Mouse (Mus musculus) lung, postnatal 0 days (tissue): ENCODE measurements around the gene Prkcq. TPM values are rescaled to one million over a fixed set of nuclear protein-coding genes. Genes with fewer than 3 reads are reported as not detected.

Source experiments
- ATAC-seq: fragments of 200-750 bp; cut with Nextera tagmentation; 2 replicates; pipeline ENCODE4 v1.8.0; 2017; ENCODE audit warnings: moderate library complexity
- DNase-seq: peaks from one replicate; pipeline ENCODE4 v3.0.0-alpha.2; 2016; ENCODE audit warnings: low spot score
- H3K27ac ChIP-seq: fragments of 300-500 bp; sonication (generic); 2 replicates; pipeline ENCODE4 v1.5.1; 2014; ENCODE audit warnings: antibody characterized with exemption, mild to moderate bottlenecking, low read length, mixed read lengths
- H3K27me3 ChIP-seq: fragments of 300-500 bp; sonication (generic); replicated peaks from 2 replicates; pipeline ENCODE4 v1.6.1; 2014; ENCODE audit warnings: low read length, mixed read lengths; ENCODE audit not compliant: insufficient read depth
- H3K36me3 ChIP-seq: fragments of 300-500 bp; sonication (generic); 2 replicates; pipeline ENCODE4 v1.6.1; 2014; ENCODE audit warnings: low read length, mixed read lengths; ENCODE audit not compliant: insufficient read depth
- H3K4me1 ChIP-seq: fragments of 300-500 bp; sonication (generic); 2 replicates; pipeline ENCODE4 v1.6.1; 2014; ENCODE audit warnings: antibody characterized with exemption, low read depth, low read length, mixed read lengths; ENCODE audit not compliant: insufficient read depth
- H3K4me2 ChIP-seq: fragments of 300-500 bp; sonication (generic); replicated peaks from 2 replicates; pipeline ENCODE4 v1.6.1; 2014; ENCODE audit warnings: low read depth, mild to moderate bottlenecking, low read length, moderate library complexity, mixed read lengths
- H3K4me3 ChIP-seq: fragments of 300-500 bp; sonication (generic); 2 replicates; pipeline ENCODE4 v1.5.1; 2014; ENCODE audit warnings: low read depth, low read length
- H3K9ac ChIP-seq: fragments of 300-500 bp; sonication (generic); replicated peaks from 2 replicates; pipeline ENCODE4 v1.6.1; 2014; ENCODE audit warnings: low read depth, mild to moderate bottlenecking
- H3K9me3 ChIP-seq: fragments of 300-500 bp; sonication (generic); 2 replicates; pipeline ENCODE4 v1.6.1; 2016; ENCODE audit warnings: low read length, mixed read lengths
- CTCF ChIP-seq: IDR thresholded peaks from 2 replicates; pipeline ENCODE4 v1.5.1; 2016; ENCODE audit warnings: antibody characterized with exemption, mild to moderate bottlenecking
- EP300 ChIP-seq: IDR thresholded peaks from 2 replicates; pipeline ENCODE4 v1.6.1; 2016; ENCODE audit warnings: antibody characterized with exemption, mild to moderate bottlenecking, control low read depth
- WGBS: fragments of 180-500 bp; shearing (Covaris S2); extraction: QIAGEN DNeasy Blood & Tissue Kit; methylation state at CpG from one replicate; pipeline ENCODE4 v1.1.7; 2014; 5-methylcytosine and 5-hydroxymethylcytosine counted together
- polyA plus RNA-seq: library from polyadenylated mRNA; unstranded; fragments of >200 nt; fragmentation: Nextera tagmentation; extraction: Ambion mirVana; gene quantifications from 2 replicates; pipeline ENCODE4 v1.2.1, GENCODE M21; 2015

Prkcq gene
- polyA plus RNA-seq, 1 experiment from 2014 or later = 2.2 TPM

DNA sequence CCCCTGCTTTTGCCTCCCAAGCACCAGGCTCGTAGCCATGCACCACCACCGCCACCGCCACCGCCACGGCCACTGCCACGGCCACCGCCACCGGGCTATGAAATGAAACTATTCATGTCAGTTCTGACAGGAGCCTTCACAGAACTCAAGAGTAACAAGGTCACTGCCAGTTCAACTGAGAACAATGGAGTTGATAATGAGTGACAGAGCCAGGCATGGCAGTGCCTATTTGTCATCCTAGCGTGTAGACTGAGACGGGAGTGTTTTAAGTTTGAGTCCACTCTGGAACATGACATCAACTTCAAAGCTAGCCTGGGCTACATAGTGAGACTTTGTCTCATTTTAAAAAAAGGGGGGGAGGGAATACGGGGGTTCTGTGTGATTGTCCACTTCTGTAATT is 30.9 kb downstream of the Prkcq start:
- no peak overlapping the region for H3K4me2 ChIP-seq
- no peaks in the 10 kb centered on the region for H3K27me3 ChIP-seq
- no peak overlapping the region for H3K4me3 ChIP-seq
- H3K9me3 ChIP-seq = no peaks in the 10 kb centered on the region
- H3K9ac ChIP-seq = no peak overlapping the region
- no peaks in the 10 kb centered on the region for H3K36me3 ChIP-seq
- no peak for TF ChIP-seq EP300
- no peak for TF ChIP-seq CTCF
- no peak overlapping the region for H3K27ac ChIP-seq
- H3K4me1 ChIP-seq = no peaks in the 10 kb centered on the region
- DNase-seq (no peak), ATAC-seq (no peak)
- 80% methylated on average over 11 of the region's 11 CpGs for WGBS

GRCm38 (mm10) chr2:11203261-11203660 is 31.4 kb downstream of the Prkcq start:
- Histone ChIP-seq H3K4me2 (no peak overlapping the region), H3K4me3 (no peak overlapping the region), H3K36me3 (no peaks in the 10 kb centered on the region), H3K4me1 (no peaks in the 10 kb centered on the region), H3K27me3 (no peaks in the 10 kb centered on the region), H3K9me3 (no peaks in the 10 kb centered on the region), H3K27ac (no peak overlapping the region), H3K9ac (no peak overlapping the region)
- ATAC-seq (no peak), DNase-seq (no peak)
- TF ChIP-seq CTCF (no peak), EP300 (no peak)
- 65% methylated on average over 5 of the region's 5 CpGs for WGBS

- no peak for TF ChIP-seq CTCF
- ATAC-seq = no peak; the same call in 1 of the 2 replicates
- H3K4me1 ChIP-seq = no peaks in the 10 kb centered on the region
- DNase-seq = no peak
- H3K27ac ChIP-seq = no peak overlapping the region
- no peaks in the 10 kb centered on the region for H3K27me3 ChIP-seq
- H3K9me3 ChIP-seq = no peaks in the 10 kb centered on the region
- no peaks in the 10 kb centered on the region for H3K36me3 ChIP-seq
- WGBS = 41% methylated on average over 5 of the region's 5 CpGs
- H3K9ac ChIP-seq = no peak overlapping the region
- no peak overlapping the region for H3K4me3 ChIP-seq
- no peak overlapping the region for H3K4me2 ChIP-seq
These were observed 32.3 kb downstream of the Prkcq start for GRCm38 (mm10) chr2:11204232-11204631.

GRCm38 (mm10) chr2:11204961-11205360 is 33.1 kb downstream of the Prkcq start:
- H3K9ac ChIP-seq = no peak overlapping the region
- DNase-seq (no peak), ATAC-seq (no peak)
- H3K27me3 ChIP-seq = no peaks in the 10 kb centered on the region
- TF ChIP-seq EP300 = no peak
- no peak overlapping the region for H3K4me3 ChIP-seq
- H3K9me3 ChIP-seq = no peaks in the 10 kb centered on the region
- no peaks in the 10 kb centered on the region for H3K36me3 ChIP-seq
- WGBS = 74% methylated on average over 9 of the region's 9 CpGs
- H3K4me2 ChIP-seq = no peak overlapping the region
- no peak overlapping the region for H3K27ac ChIP-seq
- no peaks in the 10 kb centered on the region for H3K4me1 ChIP-seq

- WGBS = 79% methylated on average over 6 of the region's 6 CpGs
- Histone ChIP-seq H3K9me3 (no peaks in the 10 kb centered on the region), H3K27me3 (no peaks in the 10 kb centered on the region), H3K27ac (no peak overlapping the region), H3K4me3 (no peak overlapping the region), H3K4me2 (no peak overlapping the region), H3K4me1 (no peaks in the 10 kb centered on the region), H3K9ac (no peak overlapping the region), H3K36me3 (no peaks in the 10 kb centered on the region)
- DNase-seq (no peak), ATAC-seq (no peak)
- no peak for TF ChIP-seq EP300
- TF ChIP-seq CTCF = no peak
These were observed 33.8 kb downstream of the Prkcq start for GRCm38 (mm10) chr2:11205720-11206119.

GRCm38 (mm10) chr2:11208263-11208662 is 36.4 kb downstream of the Prkcq start:
- no peaks in the 10 kb centered on the region for H3K27me3 ChIP-seq
- no peaks in the 10 kb centered on the region for H3K4me1 ChIP-seq
- no peak for TF ChIP-seq CTCF
- no peak for TF ChIP-seq EP300
- H3K27ac ChIP-seq = no peak overlapping the region
- H3K9ac ChIP-seq = no peak overlapping the region
- no peak for ATAC-seq
- no peaks in the 10 kb centered on the region for H3K9me3 ChIP-seq
- no peak overlapping the region for H3K4me3 ChIP-seq
- H3K36me3 ChIP-seq = no peaks in the 10 kb centered on the region
- no peak overlapping the region for H3K4me2 ChIP-seq
- WGBS = 29% methylated on average over 9 of the region's 9 CpGs
- no peak for DNase-seq

DNA sequence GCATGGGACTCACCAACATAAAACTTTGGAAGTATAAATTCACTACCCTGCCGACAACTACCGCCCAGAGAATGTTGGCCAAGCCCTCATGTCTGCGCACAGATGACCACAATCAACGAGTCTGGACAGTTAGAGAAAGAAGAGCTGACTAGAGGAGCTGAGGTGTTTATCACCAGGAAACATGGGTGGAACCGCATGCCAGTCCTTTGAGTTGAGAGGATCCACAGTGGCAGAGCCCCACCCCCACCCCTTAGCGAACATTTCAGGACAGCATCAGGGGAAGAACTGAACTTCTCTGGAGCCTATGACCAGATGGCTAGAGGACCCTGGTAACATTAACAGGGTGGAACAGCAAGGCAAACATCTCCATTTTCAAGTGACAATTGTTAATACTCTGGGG is 37.4 kb downstream of the Prkcq start:
- 55% methylated on average over 6 of the region's 6 CpGs for WGBS

More for the DNA sequence above, 37.4 kb downstream of the Prkcq start:
- Histone ChIP-seq H3K36me3 (no peaks in the 10 kb centered on the region), H3K27ac (no peak overlapping the region), H3K27me3 (no peaks in the 10 kb centered on the region), H3K4me2 (no peak overlapping the region), H3K9ac (no peak overlapping the region), H3K9me3 (no peaks in the 10 kb centered on the region), H3K4me3 (no peak overlapping the region), H3K4me1 (no peaks in the 10 kb centered on the region)
- TF ChIP-seq CTCF (no peak), EP300 (no peak)
- no peak for DNase-seq
- no peak for ATAC-seq
